Mouse (Mus musculus): ENCODE results near the gene Methig1. TPM values are rescaled to one million over a fixed set of nuclear protein-coding genes. Genes with fewer than 3 reads are reported as not detected.
"Not testable (repeated sequence)": the region's sequence is repeated elsewhere in the genome, so short reads cannot be mapped to it uniquely, and the experiment has no call there.

The Methig1 gene
- polyA plus RNA-seq (2015; fragmentation: Nextera tagmentation; extraction: Ambion mirVana), result 0.13 TPM in 1 of 2 replicates, not detected in the other

DNA sequence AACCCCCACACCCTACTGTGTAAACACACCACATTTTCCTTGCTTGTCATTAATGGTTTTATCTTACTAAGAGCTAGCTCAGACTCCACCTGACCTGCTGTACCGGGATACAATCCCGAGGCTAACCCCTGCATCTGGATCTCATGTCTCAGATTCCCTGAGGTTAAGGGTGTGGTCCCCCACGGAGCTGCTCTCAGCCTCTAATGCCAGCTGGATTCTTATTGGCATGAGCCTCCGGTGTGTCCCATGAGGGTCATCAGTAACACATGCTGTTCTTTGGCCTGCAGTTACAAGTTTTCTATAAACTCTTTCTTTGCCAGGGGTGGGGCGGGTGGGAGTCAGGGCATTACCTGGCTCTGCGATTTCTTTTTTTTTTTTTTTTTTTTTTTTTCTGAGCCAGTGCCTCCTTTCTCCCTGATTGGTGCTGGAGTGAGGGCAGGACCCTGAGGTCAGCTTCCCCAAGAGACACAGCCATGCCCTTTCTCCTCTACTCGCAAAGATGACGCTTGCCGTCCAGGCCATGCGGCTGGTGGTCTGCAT is at the start of gene Methig1, which contains the start of gene Mettl7a2:
TSS of gene Methig1 (plus strand) at position 439 of the 540 bp plus-strand sequence.
TSS of gene Mettl7a2 (plus strand) at position 490 of the 540 bp plus-strand sequence.
- Histone ChIP-seq H3K4me1 (replicated peaks; ENCODE audit: control insufficient read depth, insufficient read depth, low read length) (no peaks in the 10 kb centered on the region), H3K9me3 (ENCODE audit: control insufficient read depth) (no peaks in the 10 kb centered on the region), H3K4me3 (ENCODE audit: low read depth, low read length) (no peak within 1 kb of the TSS), H3K4me2 (replicated peaks; ENCODE audit: low read depth) (no peak within 1 kb of the TSS), H3K36me3 (ENCODE audit: control insufficient read depth, insufficient read depth) (no peaks in the 10 kb centered on the region), H3K27me3 (replicated peaks; ENCODE audit: control insufficient read depth, insufficient read depth, low read length) (0 out of 2 replicates have a peak, but pooled peaks cover 5% of the 10 kb centered on the region), H3K27ac (ENCODE audit: low read depth, low read length) (no peak within 1 kb of the TSS), H3K9ac (ENCODE audit: low read depth, low read length) (no peak within 1 kb of the TSS)
- ATAC-seq, result 0 out of 2 replicates have a peak, but pooled peaks have one; percentile 20
- WGBS, result 70% methylated on average over 10 of the region's 10 CpGs
- TF ChIP-seq CTCF (IDR thresholded peaks at IDR 0.05; ENCODE audit: low read depth), result no peak

DNA sequence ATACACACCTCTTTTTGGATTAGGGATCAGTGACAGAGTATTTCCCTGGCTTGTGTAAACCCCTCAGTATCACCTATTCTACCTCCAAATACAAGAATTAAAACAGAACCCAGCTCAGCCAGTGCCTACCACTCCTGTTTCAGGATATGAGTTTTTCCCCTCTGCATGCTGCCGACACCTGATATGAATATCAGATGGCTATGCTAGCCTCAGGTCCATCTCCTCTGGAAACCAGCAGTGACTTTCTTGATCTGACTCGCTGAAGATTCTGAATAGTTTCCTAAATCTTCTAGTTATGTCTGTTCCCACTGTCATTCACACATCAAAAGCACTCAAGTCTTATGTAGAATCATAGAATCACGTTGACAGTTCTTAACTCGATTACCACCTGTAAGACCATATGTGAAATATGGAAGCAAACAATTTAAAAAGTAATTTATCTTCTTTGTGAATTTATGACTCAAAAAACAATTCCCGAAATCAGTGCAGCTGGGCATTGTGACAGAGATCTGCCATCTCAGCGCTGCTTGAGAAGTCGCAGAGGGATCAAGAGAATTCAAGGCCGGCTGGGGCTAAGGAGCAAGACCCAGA is 49.4 kb upstream of the Methig1 start:
- ATAC-seq, result no peak

DNA sequence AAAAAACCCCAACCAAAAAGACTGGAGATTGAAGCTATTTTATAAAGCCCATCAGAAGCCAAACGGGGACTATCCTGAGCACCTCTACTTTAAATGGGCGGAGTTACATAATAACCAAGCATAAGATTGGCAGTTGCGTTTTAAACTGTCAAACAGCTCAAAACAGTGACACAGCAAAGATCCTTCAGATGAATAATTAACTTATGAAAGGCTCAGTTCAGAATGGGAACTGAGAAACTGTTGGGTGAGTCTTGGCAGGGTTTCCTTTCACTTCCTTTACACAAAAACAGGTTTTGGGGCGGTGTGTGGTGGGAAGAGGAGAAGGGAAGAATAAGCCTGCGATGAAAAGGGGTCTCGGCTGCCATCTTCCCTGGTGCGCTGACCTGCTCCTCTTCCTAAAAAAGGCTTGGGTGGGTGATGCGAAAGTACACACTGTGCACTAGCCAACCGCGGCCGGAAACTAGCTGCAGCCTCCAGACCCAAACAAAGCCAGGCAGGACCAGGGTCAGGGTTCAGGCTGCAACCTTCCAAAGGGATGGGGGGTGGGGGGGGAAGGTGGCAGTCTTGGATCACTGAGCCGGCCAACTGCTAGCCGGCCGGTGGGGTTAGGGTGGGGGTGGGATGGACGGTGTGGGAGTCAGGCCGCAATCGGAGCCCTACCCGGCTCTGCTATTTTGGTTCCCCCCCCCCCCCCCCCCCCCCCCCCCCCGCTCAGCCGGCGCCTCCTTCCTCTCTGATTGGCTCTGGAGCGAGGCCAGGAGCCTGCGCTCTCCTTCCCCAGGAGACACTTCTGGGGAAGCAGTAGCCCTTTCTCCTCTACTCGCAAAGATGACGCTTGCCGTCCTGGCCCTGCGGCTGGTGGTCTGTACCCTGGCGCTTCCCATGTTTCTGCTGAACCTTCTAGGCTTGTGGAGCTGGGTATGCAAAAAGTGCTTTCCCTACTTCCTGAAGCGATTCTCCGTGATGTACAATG is 48.6 kb upstream of the Methig1 start, which contains the start of gene Mettl7a1:
TSS of gene Mettl7a1 (plus strand) at position 122 of the 973 bp plus-strand sequence.
- Histone ChIP-seq H3K27me3 (replicated peaks; ENCODE audit: control insufficient read depth, insufficient read depth, low read length) (no peaks in the 10 kb centered on the region), H3K27ac (ENCODE audit: low read depth, low read length) (peak within 1 kb of the TSS; percentile 91), H3K9me3 (ENCODE audit: control insufficient read depth) (no peaks in the 10 kb centered on the region), H3K4me3 (ENCODE audit: low read depth, low read length) (peak within 1 kb of the TSS; percentile 51), H3K36me3 (ENCODE audit: control insufficient read depth, insufficient read depth) (no peaks in the 10 kb centered on the region), H3K4me2 (replicated peaks; ENCODE audit: low read depth) (peak within 1 kb of the TSS; percentile 91), H3K4me1 (replicated peaks; ENCODE audit: control insufficient read depth, insufficient read depth, low read length) (no peaks in the 10 kb centered on the region), H3K9ac (ENCODE audit: low read depth, low read length) (peak within 1 kb of the TSS; percentile 47)
- no peak for TF ChIP-seq CTCF (IDR thresholded peaks at IDR 0.05; ENCODE audit: low read depth)
- 1% methylated on average over 23 of the region's 30 CpGs for WGBS
- ATAC-seq, result peak; percentile 80

More for the DNA sequence above, 49.4 kb upstream of the Methig1 start:
- 44% methylated on average over 8 of the region's 8 CpGs for WGBS
- Histone ChIP-seq H3K27me3 (replicated peaks; ENCODE audit: control insufficient read depth, insufficient read depth, low read length) (no peaks in the 10 kb centered on the region), H3K36me3 (ENCODE audit: control insufficient read depth, insufficient read depth) (no peaks in the 10 kb centered on the region), H3K9ac (ENCODE audit: low read depth, low read length) (0 out of 2 replicates have a peak overlapping the region, but pooled peaks have one; percentile 47), H3K27ac (ENCODE audit: low read depth, low read length) (no peak overlapping the region), H3K4me3 (ENCODE audit: low read depth, low read length) (peak overlapping the region; percentile 51; the same call in 1 of the 2 replicates), H3K4me1 (replicated peaks; ENCODE audit: control insufficient read depth, insufficient read depth, low read length) (no peaks in the 10 kb centered on the region), H3K9me3 (ENCODE audit: control insufficient read depth) (no peaks in the 10 kb centered on the region), H3K4me2 (replicated peaks; ENCODE audit: low read depth) (peak overlapping the region; percentile 91)
- no peak for TF ChIP-seq CTCF (IDR thresholded peaks at IDR 0.05; ENCODE audit: low read depth)

DNA sequence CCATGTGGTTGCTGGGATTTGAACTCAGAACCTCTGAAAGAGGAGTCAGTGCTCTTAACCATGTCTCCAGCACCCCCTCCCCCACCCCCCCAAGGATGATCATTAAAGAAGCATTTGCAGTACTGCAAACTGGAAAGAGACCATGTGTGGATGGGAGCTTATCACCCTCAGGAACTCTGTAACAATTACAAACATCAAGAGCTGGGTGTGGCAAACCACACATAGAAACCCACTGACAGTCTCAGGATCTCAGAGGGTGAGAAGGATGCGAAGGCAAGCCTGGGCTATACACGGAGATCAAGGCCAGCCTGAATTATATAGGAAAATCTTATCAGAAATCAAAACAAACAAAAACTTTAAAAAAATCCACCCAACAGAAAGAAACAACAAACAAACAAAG is 46.7 kb upstream of the Methig1 start:
- Histone ChIP-seq H3K9ac (ENCODE audit: low read depth, low read length) (no peak overlapping the region), H3K36me3 (ENCODE audit: control insufficient read depth, insufficient read depth) (no peaks in the 10 kb centered on the region), H3K4me3 (ENCODE audit: low read depth, low read length) (no peak overlapping the region), H3K4me2 (replicated peaks; ENCODE audit: low read depth) (no peak overlapping the region), H3K27ac (ENCODE audit: low read depth, low read length) (no peak overlapping the region), H3K9me3 (ENCODE audit: control insufficient read depth) (no peaks in the 10 kb centered on the region), H3K27me3 (replicated peaks; ENCODE audit: control insufficient read depth, insufficient read depth, low read length) (no peaks in the 10 kb centered on the region), H3K4me1 (replicated peaks; ENCODE audit: control insufficient read depth, insufficient read depth, low read length) (no peaks in the 10 kb centered on the region)
- no peak for TF ChIP-seq CTCF (IDR thresholded peaks at IDR 0.05; ENCODE audit: low read depth)
- 81% methylated on average over 2 of the region's 2 CpGs for WGBS
- ATAC-seq, result no peak

DNA sequence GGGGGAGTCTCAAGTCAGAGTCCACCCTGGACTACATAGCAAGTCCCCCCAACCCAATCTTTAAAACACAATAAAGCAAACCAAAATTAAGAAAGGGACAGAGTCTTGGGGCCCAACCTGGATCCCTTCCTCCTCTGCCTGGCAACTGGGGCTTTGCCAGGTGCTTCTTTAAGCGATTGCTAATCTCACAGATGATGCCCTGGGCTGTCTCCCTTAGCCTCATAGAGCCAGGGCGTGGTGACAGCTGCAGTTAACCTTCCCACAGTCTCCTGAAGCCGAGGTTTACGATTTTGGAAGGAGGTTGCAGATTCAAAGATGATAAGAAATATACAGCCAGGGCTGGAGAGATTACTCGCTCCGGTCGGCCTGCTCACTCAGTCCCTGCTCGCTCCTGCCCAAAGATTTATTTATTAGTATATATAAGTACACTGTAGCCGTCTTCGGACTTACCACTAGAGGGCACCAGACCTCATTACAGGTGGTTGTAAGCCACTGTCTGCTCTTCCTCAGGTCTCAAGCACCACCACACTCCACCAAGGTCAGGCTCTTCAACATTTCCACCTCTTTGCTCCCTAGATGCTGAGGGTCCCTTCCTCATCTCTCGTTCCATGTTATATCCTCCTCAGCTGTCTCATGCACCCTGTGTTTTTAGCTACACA is 45.4 kb upstream of the Methig1 start:
- not testable (repeated sequence) for H3K27ac ChIP-seq (ENCODE audit: low read depth, low read length); H3K4me1 ChIP-seq (replicated peaks; ENCODE audit: control insufficient read depth, insufficient read depth, low read length); H3K36me3 ChIP-seq (ENCODE audit: control insufficient read depth, insufficient read depth); H3K4me2 ChIP-seq (replicated peaks; ENCODE audit: low read depth); H3K9ac ChIP-seq (ENCODE audit: low read depth, low read length); H3K4me3 ChIP-seq (ENCODE audit: low read depth, low read length); H3K27me3 ChIP-seq (replicated peaks; ENCODE audit: control insufficient read depth, insufficient read depth, low read length); H3K9me3 ChIP-seq (ENCODE audit: control insufficient read depth)
- peak; percentile 32; the same call in 1 of the 2 replicates for ATAC-seq
- peak; percentile 68 for TF ChIP-seq CTCF (IDR thresholded peaks at IDR 0.05; ENCODE audit: low read depth)
- WGBS, result 35% methylated on average over 11 of the region's 11 CpGs
